Mouse (Mus musculus) ES-E14 (cell line): Measurements from ENCODE around the gene Oas1e.

Source experiments
- CHD2 ChIP-seq: IDR thresholded peaks from 2 replicates; pipeline ENCODE4 v1.6.1; 2014; ENCODE audit warnings: mild to moderate bottlenecking, low read depth, low read length, inconsistent platforms
- HCFC1 ChIP-seq: IDR thresholded peaks from 2 replicates; pipeline ENCODE4 v1.6.1; 2012; ENCODE audit warnings: low read length, inconsistent platforms, borderline replicate concordance; ENCODE audit not compliant: insufficient read depth
- ZNF384 ChIP-seq: IDR thresholded peaks from 2 replicates; pipeline ENCODE4 v1.6.1; 2012; ENCODE audit warnings: low read depth, low read length, inconsistent platforms

DNA sequence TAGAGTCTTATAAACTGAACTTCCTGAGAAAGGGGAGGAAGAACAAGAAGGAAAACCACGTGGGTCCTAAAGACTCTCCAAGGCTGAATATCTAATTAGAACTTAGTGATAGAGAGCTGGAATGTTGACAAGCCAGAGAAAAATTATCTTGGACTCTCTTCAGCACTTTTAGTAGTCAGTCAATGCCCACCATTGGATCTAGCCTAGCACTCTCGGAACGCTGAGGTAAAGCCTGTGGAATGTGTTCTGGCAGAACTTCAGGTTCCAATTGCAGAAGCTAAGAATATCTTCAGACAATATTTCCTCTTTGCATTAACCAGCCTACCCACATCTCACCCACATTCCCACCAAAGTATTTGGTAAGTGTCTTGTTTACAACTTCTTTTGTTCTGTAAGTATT, 15.4 kb downstream of the Oas1e start:
- no peak for TF ChIP-seq HCFC1
- no peak for TF ChIP-seq CHD2
- TF ChIP-seq ZNF384 = no peak
